Mouse (Mus musculus) G1E (cell line): ENCODE measurements at regions not wholly inside any gene's neighbourhood (a gene's known extent, or its start where the extent isn't known, plus 50 kb on each side); places are given as distances from the start of the nearest gene placed in this dataset.

Source experiments
- CTCF ChIP-seq: IDR thresholded peaks from 2 replicates; pipeline ENCODE4 v1.5.1; 2012; ENCODE audit warnings: low read depth, low read length, inconsistent platforms, mixed read lengths
- GATA1 ChIP-seq: IDR thresholded peaks from 2 replicates; pipeline ENCODE4 v1.6.1; 2012; ENCODE audit warnings: borderline replicate concordance, low read length, inconsistent platforms, mixed read lengths
- GATA2 ChIP-seq: IDR thresholded peaks from 2 replicates; pipeline ENCODE4 v1.6.1; 2012; ENCODE audit warnings: low read depth, low read length, inconsistent platforms, borderline replicate concordance
- TAL1 ChIP-seq: conservative IDR thresholded peaks from 2 replicates; pipeline ENCODE4 v1.6.1; 2012; ENCODE audit warnings: low read depth, low read length, inconsistent platforms, mixed read lengths

DNA sequence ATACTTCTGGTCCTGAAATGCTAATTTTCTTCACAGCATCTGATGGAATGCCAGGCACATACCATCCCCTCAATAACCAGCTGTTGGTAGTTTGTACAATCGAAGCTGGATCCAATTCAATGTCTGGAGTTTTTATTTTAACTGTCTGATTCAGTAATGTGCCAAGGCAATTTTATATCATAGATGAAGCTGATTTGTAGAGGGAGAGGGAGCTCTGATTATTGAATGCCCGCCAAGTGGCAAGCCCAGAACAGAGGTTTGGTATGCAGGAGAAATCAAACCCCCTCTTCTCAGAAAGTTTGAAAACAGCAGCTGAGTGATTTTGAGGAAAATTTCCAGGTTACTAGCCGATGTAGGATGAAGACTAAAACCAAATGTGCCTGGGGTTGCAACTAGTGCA is 218.3 kb upstream of the Clnk start:
- TF ChIP-seq CTCF (no peak), GATA1 (no peak), TAL1 (no peak), GATA2 (no peak)
